Mouse (Mus musculus) liver, embryonic 13.5 days (tissue): ENCODE results near the gene Snd1. TPM values are rescaled to one million over a fixed set of nuclear protein-coding genes. Genes with fewer than 3 reads are reported as not detected.
A peak's percentile ranks its signal among the peaks of the same experiment; 100 is the strongest.

ENCODE experiments used
- ATAC-seq: fragments of 200-750 bp; cut with Nextera tagmentation; 2 replicates; pipeline ENCODE4 v1.8.0; 2017; ENCODE audit warnings: low read depth, mild to moderate bottlenecking, moderate number of reproducible peaks, moderate library complexity
- DNase-seq: peaks from one replicate; pipeline ENCODE4 v3.0.0; 2022
- H3K27ac ChIP-seq: fragments of 300-500 bp; sonication (generic); 2 replicates; pipeline ENCODE4 v1.5.1; 2015; ENCODE audit warnings: moderate library complexity, mild to moderate bottlenecking, inconsistent platforms
- H3K27me3 ChIP-seq: fragments of 300-500 bp; sonication (generic); 2 replicates; pipeline ENCODE4 v1.6.1; 2015; ENCODE audit warnings: mild to moderate bottlenecking, inconsistent platforms
- H3K36me3 ChIP-seq: fragments of 300-500 bp; sonication (generic); 2 replicates; pipeline ENCODE4 v1.6.1; 2015; ENCODE audit warnings: mild to moderate bottlenecking, inconsistent platforms
- H3K4me1 ChIP-seq: fragments of 300-500 bp; sonication (generic); replicated peaks from 2 replicates; pipeline ENCODE4 v1.6.1; 2015; ENCODE audit warnings: inconsistent platforms
- H3K4me2 ChIP-seq: fragments of 300-500 bp; sonication (generic); 2 replicates; pipeline ENCODE4 v1.6.1; 2015; ENCODE audit warnings: inconsistent platforms, mild to moderate bottlenecking, moderate library complexity
- H3K4me3 ChIP-seq: fragments of 300-500 bp; sonication (generic); replicated peaks from 2 replicates; pipeline ENCODE4 v1.5.1; 2015; ENCODE audit warnings: mild to moderate bottlenecking, inconsistent platforms
- H3K9ac ChIP-seq: fragments of 300-500 bp; sonication (generic); 2 replicates; pipeline ENCODE4 v1.6.1; 2015; ENCODE audit warnings: mild to moderate bottlenecking, inconsistent platforms
- H3K9me3 ChIP-seq: fragments of 300-500 bp; sonication (generic); replicated peaks from 2 replicates; pipeline ENCODE4 v1.6.1; 2016; ENCODE audit warnings: inconsistent platforms
- WGBS: fragments of 180-500 bp; shearing (Covaris S2); methylation state at CpG from one replicate; pipeline ENCODE4 v1.1.7; 2015; ENCODE audit not compliant: insufficient replicate concordance; 5-methylcytosine and 5-hydroxymethylcytosine counted together
- polyA plus RNA-seq: library from polyadenylated mRNA; unstranded; fragments of >200 nt; fragmentation: Nextera tagmentation; extraction: Ambion mirVana; gene quantifications from 2 replicates; pipeline ENCODE4 v1.2.1, GENCODE M21; 2015

The Snd1 gene
- polyA plus RNA-seq, 1 experiment from 2014 or later, result 55.2 TPM

GRCm38 (mm10) chr6:28949269-28949668, 474.3 kb downstream of the Snd1 start:
- Histone ChIP-seq H3K9me3 (no peaks in the 10 kb centered on the region), H3K9ac (no peak overlapping the region), H3K4me2 (no peak overlapping the region), H3K36me3 (no peaks in the 10 kb centered on the region), H3K27ac (no peak overlapping the region), H3K4me3 (no peak overlapping the region), H3K4me1 (no peaks in the 10 kb centered on the region), H3K27me3 (no peaks in the 10 kb centered on the region)
- no peak for ATAC-seq
- 11% methylated on average over 12 of the region's 12 CpGs for WGBS
- peak; percentile 46 for DNase-seq

- Histone ChIP-seq H3K9ac (no peak overlapping the region), H3K27me3 (peaks cover 4% of the 10 kb centered on the region; the same call in 1 of the 2 replicates), H3K9me3 (no peaks in the 10 kb centered on the region), H3K27ac (no peak overlapping the region), H3K4me1 (no peaks in the 10 kb centered on the region), H3K36me3 (no peaks in the 10 kb centered on the region), H3K4me2 (no peak overlapping the region), H3K4me3 (no peak overlapping the region)
- ATAC-seq (no peak), DNase-seq (no peak)
- 11% methylated on average over 11 of the region's 11 CpGs for WGBS
Measured at GRCm38 (mm10) chr6:28955581-28955980, 480.6 kb downstream of the Snd1 start.

- H3K4me2 ChIP-seq, result no peak overlapping the region
- ATAC-seq, result no peak
- H3K4me3 ChIP-seq, result no peak overlapping the region
- 72% methylated on average over 10 of the region's 10 CpGs for WGBS
- no peaks in the 10 kb centered on the region for H3K9me3 ChIP-seq
- peaks cover 4% of the 10 kb centered on the region; the same call in 1 of the 2 replicates for H3K27me3 ChIP-seq
- no peak overlapping the region for H3K27ac ChIP-seq
- no peaks in the 10 kb centered on the region for H3K36me3 ChIP-seq
- H3K4me1 ChIP-seq, result no peaks in the 10 kb centered on the region
- DNase-seq, result no peak
- H3K9ac ChIP-seq, result no peak overlapping the region
Measured at GRCm38 (mm10) chr6:28957486-28957885, 482.5 kb downstream of the Snd1 start.

DNA sequence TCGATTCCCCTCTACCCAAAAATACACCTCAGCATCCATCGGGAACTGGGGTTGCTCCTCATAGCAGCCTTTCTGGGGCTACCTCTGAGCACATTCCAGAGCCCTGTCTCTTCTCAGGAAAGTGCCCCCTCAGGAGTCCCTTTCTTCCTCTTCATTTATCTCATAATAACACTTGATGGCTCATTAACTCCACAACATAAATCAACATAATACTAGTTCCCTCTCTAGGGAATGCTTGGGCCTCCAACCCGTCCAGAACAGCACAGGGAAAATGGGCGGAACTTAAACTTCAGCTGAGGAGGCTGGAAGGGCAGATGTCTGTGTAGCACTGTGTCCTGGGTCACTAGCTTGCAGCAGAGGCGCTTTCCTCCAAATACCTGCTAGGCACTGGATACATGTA, 488.2 kb downstream of the Snd1 start:
- Histone ChIP-seq H3K9me3 (no peaks in the 10 kb centered on the region), H3K36me3 (no peaks in the 10 kb centered on the region)
- WGBS, result 44% methylated on average over 5 of the region's 5 CpGs

DNA sequence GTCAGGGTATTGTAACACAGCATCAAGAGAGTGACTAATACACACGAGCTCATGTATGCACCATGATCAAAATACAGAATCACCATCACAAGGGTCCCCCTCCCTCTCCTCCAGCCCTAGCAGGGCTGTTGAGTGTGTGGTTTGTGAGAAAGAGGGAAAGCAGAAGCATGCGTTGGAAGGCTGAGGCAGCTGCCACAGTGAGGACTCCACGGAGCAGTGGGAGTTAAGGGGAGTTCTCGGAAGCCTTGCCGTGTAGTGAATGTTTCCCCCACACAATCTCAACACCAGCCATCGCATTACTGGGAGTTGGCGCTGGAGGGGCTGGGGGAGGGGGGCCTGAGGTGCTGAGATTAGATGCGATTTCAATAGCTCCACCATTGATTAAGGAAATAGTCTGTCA, 490.3 kb downstream of the Snd1 start:
- H3K4me3 ChIP-seq, result no peak overlapping the region
- 38% methylated on average over 8 of the region's 8 CpGs for WGBS
- no peaks in the 10 kb centered on the region for H3K4me1 ChIP-seq
- no peak overlapping the region for H3K4me2 ChIP-seq
- no peaks in the 10 kb centered on the region for H3K27me3 ChIP-seq
- no peak for DNase-seq
- no peak for ATAC-seq
- H3K9me3 ChIP-seq, result no peaks in the 10 kb centered on the region
- no peak overlapping the region for H3K27ac ChIP-seq
- no peaks in the 10 kb centered on the region for H3K36me3 ChIP-seq
- no peak overlapping the region for H3K9ac ChIP-seq

More for the DNA sequence above, 488.2 kb downstream of the Snd1 start:
- DNase-seq (no peak), ATAC-seq (no peak)
- Histone ChIP-seq H3K27me3 (no peaks in the 10 kb centered on the region), H3K9ac (no peak overlapping the region), H3K4me1 (no peaks in the 10 kb centered on the region), H3K4me2 (no peak overlapping the region), H3K4me3 (no peak overlapping the region), H3K27ac (no peak overlapping the region)

GRCm38 (mm10) chr6:28969615-28970014, 494.7 kb downstream of the Snd1 start:
- ATAC-seq (no peak), DNase-seq (no peak)
- H3K4me1 ChIP-seq, result no peaks in the 10 kb centered on the region
- H3K4me2 ChIP-seq, result no peak overlapping the region
- H3K4me3 ChIP-seq, result no peak overlapping the region
- no peaks in the 10 kb centered on the region for H3K9me3 ChIP-seq
- H3K9ac ChIP-seq, result no peak overlapping the region
- no peak overlapping the region for H3K27ac ChIP-seq
- no peaks in the 10 kb centered on the region for H3K27me3 ChIP-seq
- 31% methylated on average over 5 of the region's 5 CpGs for WGBS
- no peaks in the 10 kb centered on the region for H3K36me3 ChIP-seq

- no peaks in the 10 kb centered on the region for H3K9me3 ChIP-seq
- DNase-seq (no peak), ATAC-seq (no peak)
- H3K4me3 ChIP-seq, result no peak overlapping the region
- no peaks in the 10 kb centered on the region for H3K4me1 ChIP-seq
- 47% methylated on average over 4 of the region's 4 CpGs for WGBS
- H3K9ac ChIP-seq, result no peak overlapping the region
- no peaks in the 10 kb centered on the region for H3K36me3 ChIP-seq
- no peaks in the 10 kb centered on the region for H3K27me3 ChIP-seq
- H3K27ac ChIP-seq, result no peak overlapping the region
- no peak overlapping the region for H3K4me2 ChIP-seq
Measured at GRCm38 (mm10) chr6:28970711-28971110, 495.8 kb downstream of the Snd1 start.

- ATAC-seq, result no peak
- Histone ChIP-seq H3K4me2 (no peak overlapping the region), H3K4me1 (no peaks in the 10 kb centered on the region), H3K36me3 (no peaks in the 10 kb centered on the region), H3K27me3 (peaks cover 12% of the 10 kb centered on the region), H3K9ac (no peak overlapping the region), H3K27ac (no peak overlapping the region), H3K9me3 (no peaks in the 10 kb centered on the region), H3K4me3 (no peak overlapping the region)
- 65% methylated on average over 3 of the region's 3 CpGs for WGBS
- no peak for DNase-seq
Measured at GRCm38 (mm10) chr6:28974498-28974897, 499.6 kb downstream of the Snd1 start.

GRCm38 (mm10) chr6:28975106-28975505, 500.2 kb downstream of the Snd1 start:
- 75% methylated on average over 1 of the region's 1 CpGs for WGBS
- H3K4me2 ChIP-seq, result no peak overlapping the region
- no peaks in the 10 kb centered on the region for H3K9me3 ChIP-seq
- no peaks in the 10 kb centered on the region for H3K4me1 ChIP-seq
- H3K36me3 ChIP-seq, result no peaks in the 10 kb centered on the region
- no peak overlapping the region for H3K27ac ChIP-seq
- DNase-seq (no peak), ATAC-seq (no peak)
- H3K4me3 ChIP-seq, result no peak overlapping the region
- peaks cover 18% of the 10 kb centered on the region for H3K27me3 ChIP-seq
- H3K9ac ChIP-seq, result no peak overlapping the region

GRCm38 (mm10) chr6:28978031-28978430, 503.1 kb downstream of the Snd1 start:
- no peaks in the 10 kb centered on the region for H3K9me3 ChIP-seq
- H3K4me3 ChIP-seq, result no peak overlapping the region
- H3K4me2 ChIP-seq, result no peak overlapping the region
- ATAC-seq (no peak), DNase-seq (no peak)
- H3K4me1 ChIP-seq, result peaks cover 6% of the 10 kb centered on the region; the same call in 1 of the 2 replicates
- no peaks in the 10 kb centered on the region for H3K36me3 ChIP-seq
- WGBS, result 36% methylated on average over 5 of the region's 5 CpGs
- H3K9ac ChIP-seq, result no peak overlapping the region
- peaks cover 47% of the 10 kb centered on the region for H3K27me3 ChIP-seq
- no peak overlapping the region for H3K27ac ChIP-seq

GRCm38 (mm10) chr6:28978881-28979280, 503.9 kb downstream of the Snd1 start:
- DNase-seq (no peak), ATAC-seq (no peak)
- Histone ChIP-seq H3K36me3 (no peaks in the 10 kb centered on the region), H3K4me1 (peaks cover 6% of the 10 kb centered on the region; the same call in 1 of the 2 replicates), H3K27ac (no peak overlapping the region), H3K4me3 (no peak overlapping the region), H3K27me3 (peaks cover 53% of the 10 kb centered on the region), H3K9ac (no peak overlapping the region), H3K9me3 (no peaks in the 10 kb centered on the region), H3K4me2 (no peak overlapping the region)
- WGBS, result 46% methylated on average over 3 of the region's 3 CpGs

- Histone ChIP-seq H3K9me3 (no peaks in the 10 kb centered on the region), H3K4me1 (peaks cover 6% of the 10 kb centered on the region; the same call in 1 of the 2 replicates), H3K27me3 (peaks cover 58% of the 10 kb centered on the region), H3K36me3 (no peaks in the 10 kb centered on the region), H3K4me2 (no peak overlapping the region), H3K9ac (no peak overlapping the region), H3K4me3 (no peak overlapping the region), H3K27ac (no peak overlapping the region)
- ATAC-seq (no peak), DNase-seq (no peak)
- WGBS, result 45% methylated on average over 8 of the region's 8 CpGs
Measured at GRCm38 (mm10) chr6:28979586-28979985, 504.6 kb downstream of the Snd1 start.
